Mouse (Mus musculus) kidney, postnatal 14 days (tissue): ENCODE measurements around the gene Ankrd39.

Source experiments
- DNase-seq: peaks from one replicate; pipeline ENCODE4 v3.0.0; 2022; ENCODE audit warnings: mixed read lengths

Ankrd39 gene

GRCm38 (mm10) chr1:36546888-36547471 lies at the start of gene Ankrd39:
Gene Ankrd39 (minus strand): TSS chr1:36547445.
- DNase-seq: peak; percentile 99

GRCm38 (mm10) chr1:36596114-36596513 lies 48.9 kb upstream of the Ankrd39 start:
- DNase-seq: peak; percentile 82

GRCm38 (mm10) chr1:36595167-36595931 lies 48.1 kb upstream of the Ankrd39 start:
- no peak for DNase-seq

GRCm38 (mm10) chr1:36593099-36593498 lies 45.9 kb upstream of the Ankrd39 start:
- DNase-seq: no peak

GRCm38 (mm10) chr1:36591408-36591807 lies 44.2 kb upstream of the Ankrd39 start:
- DNase-seq: no peak

- no peak for DNase-seq
Observed at GRCm38 (mm10) chr1:36590664-36591063, 43.4 kb upstream of the Ankrd39 start.

GRCm38 (mm10) chr1:36589486-36589885 lies 42.2 kb upstream of the Ankrd39 start:
- DNase-seq: peak; percentile 84

- peak; percentile 49 for DNase-seq
Observed at GRCm38 (mm10) chr1:36588476-36589450, 41.5 kb upstream of the Ankrd39 start.

- no peak for DNase-seq
Observed at GRCm38 (mm10) chr1:36587860-36588259, 40.6 kb upstream of the Ankrd39 start.

- DNase-seq: no peak
Observed at GRCm38 (mm10) chr1:36586288-36586687, 39.0 kb upstream of the Ankrd39 start.

GRCm38 (mm10) chr1:36583408-36584116 lies 36.3 kb upstream of the Ankrd39 start:
- no peak for DNase-seq

- DNase-seq: no peak
Observed at GRCm38 (mm10) chr1:36582211-36582610, 35.0 kb upstream of the Ankrd39 start.

GRCm38 (mm10) chr1:36581260-36581659 lies 34.0 kb upstream of the Ankrd39 start:
- no peak for DNase-seq

GRCm38 (mm10) chr1:36580384-36581207 lies 33.4 kb upstream of the Ankrd39 start:
- DNase-seq: peak; percentile 72

- no peak for DNase-seq
Observed at GRCm38 (mm10) chr1:36579974-36580383, 32.7 kb upstream of the Ankrd39 start.

GRCm38 (mm10) chr1:36576991-36577675 lies 29.9 kb upstream of the Ankrd39 start:
- DNase-seq: no peak

GRCm38 (mm10) chr1:36575347-36575746 lies 28.1 kb upstream of the Ankrd39 start:
- no peak for DNase-seq

- no peak for DNase-seq
Observed at GRCm38 (mm10) chr1:36574196-36574955, 27.1 kb upstream of the Ankrd39 start.

- no peak for DNase-seq
Observed at GRCm38 (mm10) chr1:36573524-36573923, 26.3 kb upstream of the Ankrd39 start.

GRCm38 (mm10) chr1:36572709-36573108 lies 25.5 kb upstream of the Ankrd39 start:
- DNase-seq: no peak
